Mouse (Mus musculus): ENCODE results near the gene Zbtb2. TPM values are rescaled to one million over a fixed set of nuclear protein-coding genes. Genes with fewer than 3 reads are reported as not detected.

The Zbtb2 gene
- total and polyA plus RNA-seq, 2 experiments from 2014 or later = 14.8 to 17.7 TPM

GRCm38 (mm10) chr10:4323885-4324284, 64.0 kb downstream of the Zbtb2 start:
- TF ChIP-seq CTCF (IDR thresholded peaks at IDR 0.05) = no peak
- H3K9me3 ChIP-seq (ENCODE audit: low read length) = no peaks in the 10 kb centered on the region
- ATAC-seq (ENCODE audit: low FRiP score) = no peak
- H3K27ac ChIP-seq (ENCODE audit: low read depth, low read length) = no peak overlapping the region
- DNase-seq (ENCODE audit: low spot score) = no peak
- 85% methylated on average over 8 of the region's 8 CpGs for WGBS
- no peak overlapping the region for H3K4me3 ChIP-seq (ENCODE audit: low read depth, low read length)
- H3K4me1 ChIP-seq (ENCODE audit: insufficient read depth, low read length) = no peaks in the 10 kb centered on the region
- H3K36me3 ChIP-seq (ENCODE audit: insufficient read depth, low read length) = no peaks in the 10 kb centered on the region
- H3K4me2 ChIP-seq (ENCODE audit: low read depth, low read length, poor library complexity, severe bottlenecking) = no peak overlapping the region
- H3K9ac ChIP-seq (replicated peaks; ENCODE audit: low read length, poor library complexity, severe bottlenecking) = no peak overlapping the region
- no peaks in the 10 kb centered on the region for H3K27me3 ChIP-seq (ENCODE audit: insufficient read depth, low read length)

Other genes starting within 250 kb of the Zbtb2 start
- gene Akap12, start 121.7 kb downstream of the Zbtb2 start, total RNA-seq (2014; rRNA removed) = 49.6 and 52.7 TPM in 2 replicates
- gene Akap12, start 121.7 kb downstream of the Zbtb2 start, polyA plus RNA-seq (2015; fragmentation: Nextera tagmentation; extraction: Ambion mirVana) = 33.7 and 36.8 TPM in 2 replicates
- 20.1 and 23.2 TPM in 2 replicates for gene Rmnd1, start 44.3 kb upstream of the Zbtb2 start, total RNA-seq (2014; rRNA removed)
- gene Rmnd1, start 44.3 kb upstream of the Zbtb2 start, polyA plus RNA-seq (2015; fragmentation: Nextera tagmentation; extraction: Ambion mirVana) = 24.6 and 25.5 TPM in 2 replicates
- 12.8 and 16.5 TPM in 2 replicates for gene Armt1, start 44.4 kb upstream of the Zbtb2 start, total RNA-seq (2014; rRNA removed)
- gene Armt1, start 44.4 kb upstream of the Zbtb2 start, polyA plus RNA-seq (2015; fragmentation: Nextera tagmentation; extraction: Ambion mirVana) = 5.7 TPM in 2 replicates
- gene Ccdc170, start 94.4 kb upstream of the Zbtb2 start, total RNA-seq (2014; rRNA removed) = 0.52 and 1.5 TPM in 2 replicates
- 0.47 and 0.48 TPM in 2 replicates for gene Ccdc170, start 94.4 kb upstream of the Zbtb2 start, polyA plus RNA-seq (2015; fragmentation: Nextera tagmentation; extraction: Ambion mirVana)
- gene Esr1, start 223.5 kb upstream of the Zbtb2 start, total RNA-seq (2014; rRNA removed) = 0.71 and 1.1 TPM in 2 replicates
- gene Esr1, start 223.5 kb upstream of the Zbtb2 start, polyA plus RNA-seq (2015; fragmentation: Nextera tagmentation; extraction: Ambion mirVana) = 0.74 and 0.84 TPM in 2 replicates